Mouse (Mus musculus) heart, postnatal 25 days (tissue): ENCODE results near the gene Zbtb21. TPM values are rescaled to one million over a fixed set of nuclear protein-coding genes. Genes with fewer than 3 reads are reported as not detected.
"Not testable (repeated sequence)": the region's sequence is repeated elsewhere in the genome, so short reads cannot be mapped to it uniquely, and the experiment has no call there.

Experiments
- DNase-seq: peaks from one replicate; pipeline ENCODE4 v3.0.0; 2022; ENCODE audit warnings: low spot score
- intact Hi-C: fragments of 180-260 bp; cut with DNase I; formaldehyde crosslinking; loops from one replicate; pipeline ENCODE4 v1.15.1; 2025
- total RNA-seq, 2 experiments: library from RNA; stranded (reverse); gene quantifications; 2 replicates each; pipeline ENCODE4 v1.2.3; 2021

Gene Zbtb21
- total RNA-seq, result 10 to 100 TPM in 1 of 2 experiments, 1 to 10 TPM in 1; 7.0 to 10.9 TPM

DNA sequence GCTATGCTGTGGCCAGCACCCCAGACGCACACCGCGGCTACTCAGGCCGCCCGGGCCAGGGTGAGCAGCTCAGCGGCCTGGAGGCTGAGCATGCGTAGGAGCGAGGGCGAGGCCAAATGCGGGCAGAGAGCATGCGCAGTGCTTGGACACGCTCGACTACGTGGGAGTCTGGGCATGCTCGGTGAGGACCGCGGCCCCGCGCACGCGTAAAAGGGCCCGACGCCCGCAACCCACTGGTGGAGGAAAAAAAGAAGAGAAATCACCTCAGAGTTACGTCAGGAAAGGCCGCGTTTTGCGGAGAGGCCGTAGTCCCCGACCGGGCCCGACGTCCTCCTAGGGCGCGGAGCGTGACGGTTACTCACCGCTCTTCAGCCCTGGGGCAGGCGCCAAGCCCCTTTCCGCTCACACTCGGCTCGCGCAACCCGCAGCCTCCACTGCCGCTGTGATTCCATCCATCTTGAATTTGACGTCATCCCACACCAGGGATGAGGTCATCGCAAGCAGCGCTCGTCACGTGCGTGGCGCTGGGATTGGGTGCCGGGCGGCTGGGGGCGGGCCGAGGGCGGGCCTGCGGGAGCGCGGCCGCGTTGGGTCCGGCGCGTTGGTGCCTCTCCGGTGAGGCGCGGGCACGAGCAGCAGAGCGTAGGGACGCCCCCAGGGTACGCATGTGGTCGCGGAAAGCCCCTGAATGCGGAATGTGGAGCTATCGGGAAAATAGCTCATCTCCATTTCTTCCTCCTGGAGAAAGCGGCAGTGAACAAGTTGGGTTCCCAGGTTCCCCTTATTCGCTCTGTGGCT, at the start of gene Zbtb21, which contains the start of gene C2cd2:
Gene Zbtb21, minus strand, starts transcription at position 472 of the 798 bp plus-strand sequence.
Gene C2cd2, minus strand, starts transcription at position 448 of the 798 bp plus-strand sequence.
- intact Hi-C loops, result loop anchor here (5.0 kb wide), 1 partner anchor 35 kb away; the partner anchor contains the start of gene B230307C23Rik
- DNase-seq, result peak; percentile 94

DNA sequence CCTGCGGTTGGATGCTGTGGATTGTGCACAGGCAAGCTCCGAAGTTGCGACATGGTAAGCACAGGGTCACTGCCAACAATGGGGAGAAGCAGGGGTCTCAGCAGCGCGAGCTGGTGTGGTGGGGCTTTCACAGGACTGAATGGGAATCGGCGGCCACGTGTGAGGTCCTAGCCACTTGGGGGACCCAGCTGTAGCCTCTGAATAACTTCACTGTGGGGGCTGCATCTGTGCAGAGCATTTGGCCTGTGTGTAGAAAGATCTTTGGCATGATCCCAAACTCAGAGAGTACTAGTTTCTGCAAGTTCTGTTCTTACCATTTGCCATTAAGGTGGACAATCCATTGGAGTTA, 34.9 kb upstream of the Zbtb21 start:
- intact Hi-C loops, result loop anchor here (5.0 to 10.0 kb wide), 3 partner anchors 35 to 143 kb away; partner anchors contain the start of genes C2cd2, Prdm15 and Zbtb21

DNA sequence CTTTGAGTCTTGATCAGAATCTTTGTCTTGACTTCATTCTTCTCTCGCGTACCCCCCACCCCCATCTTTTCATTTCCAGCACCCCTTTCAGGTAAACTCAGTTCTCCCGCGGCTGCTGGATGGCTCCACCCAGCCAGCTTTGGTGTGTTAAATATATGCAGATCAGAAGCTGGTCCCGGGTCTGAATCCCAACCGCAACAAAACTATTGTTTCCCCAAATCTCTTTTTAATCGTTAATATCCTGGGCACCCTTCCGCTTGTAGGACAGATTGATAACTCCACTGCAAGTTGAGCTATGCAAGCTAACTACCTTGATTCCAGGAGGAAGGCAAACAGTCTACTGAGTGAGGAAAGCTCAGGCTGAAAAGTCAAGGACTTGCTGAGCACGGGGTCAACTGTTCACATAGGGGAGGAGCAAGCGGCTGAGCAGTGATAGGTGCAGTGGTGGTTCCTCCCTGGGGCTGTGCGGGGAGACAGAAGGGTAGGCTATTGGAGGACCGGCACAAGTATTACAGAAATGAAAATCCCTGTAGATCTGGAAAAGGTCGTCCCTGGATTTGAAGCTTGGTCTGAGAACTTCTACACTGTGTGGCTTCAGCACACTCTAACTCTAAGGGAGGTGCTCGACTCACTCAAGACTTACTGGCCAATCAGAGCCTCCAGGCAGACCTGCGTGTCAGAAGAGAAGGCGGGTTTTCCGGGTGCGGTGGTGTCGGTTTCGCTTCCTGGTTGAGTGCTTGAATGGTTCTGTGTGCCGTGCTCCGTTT, 34.4 kb upstream of the Zbtb21 start, which contains the start of gene B230307C23Rik:
Gene B230307C23Rik, plus strand, starts transcription at position 700 of the 767 bp plus-strand sequence.
- intact Hi-C loops, result loop anchor here (5.0 to 10.0 kb wide), 3 partner anchors 34 to 142 kb away; partner anchors contain the start of genes C2cd2, Prdm15 and Zbtb21
- peak; percentile 78 for DNase-seq

More for the DNA sequence above, 34.9 kb upstream of the Zbtb21 start:
- not testable (repeated sequence) for DNase-seq

DNA sequence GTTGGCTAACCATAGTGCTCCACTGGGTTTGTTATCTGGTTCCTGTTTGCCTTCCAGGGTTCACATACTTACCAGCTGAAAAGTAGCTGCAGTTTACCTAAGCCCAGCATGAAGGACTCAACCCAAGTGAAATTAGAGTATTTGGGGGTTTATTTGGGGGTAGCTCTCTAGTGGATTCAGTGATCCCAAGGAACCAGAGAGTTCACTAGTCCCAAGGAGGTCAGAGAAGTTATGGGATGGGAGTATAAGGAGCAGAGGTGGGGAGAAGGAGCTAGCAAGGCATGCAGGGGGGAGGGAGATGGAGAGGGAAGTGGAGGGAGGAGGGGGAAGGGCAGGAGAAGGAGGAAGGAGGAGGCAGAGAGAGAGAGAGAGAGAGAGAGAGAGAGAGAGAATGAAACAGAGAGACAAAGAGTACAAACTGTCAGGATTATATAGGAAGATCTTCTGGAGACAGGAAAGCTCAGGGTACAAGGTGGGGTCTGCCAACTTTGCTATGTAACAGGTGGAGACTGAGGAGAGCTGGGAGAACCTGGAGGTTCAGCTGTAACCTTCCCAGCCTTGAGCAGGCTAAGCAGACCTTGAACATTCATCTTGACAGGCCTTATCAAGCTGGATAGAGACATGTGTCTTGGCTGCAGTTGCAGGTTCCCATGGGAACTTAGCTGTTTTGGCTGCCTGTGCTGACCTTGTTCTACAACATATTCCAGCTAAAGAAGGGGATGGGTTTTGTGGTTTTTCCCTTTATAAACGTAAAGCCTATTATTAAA, 33.6 kb upstream of the Zbtb21 start:
- intact Hi-C loops, result loop anchor here (5.0 to 10.0 kb wide), 3 partner anchors 34 to 141 kb away; partner anchors contain the start of genes C2cd2, Prdm15 and Zbtb21

DNA sequence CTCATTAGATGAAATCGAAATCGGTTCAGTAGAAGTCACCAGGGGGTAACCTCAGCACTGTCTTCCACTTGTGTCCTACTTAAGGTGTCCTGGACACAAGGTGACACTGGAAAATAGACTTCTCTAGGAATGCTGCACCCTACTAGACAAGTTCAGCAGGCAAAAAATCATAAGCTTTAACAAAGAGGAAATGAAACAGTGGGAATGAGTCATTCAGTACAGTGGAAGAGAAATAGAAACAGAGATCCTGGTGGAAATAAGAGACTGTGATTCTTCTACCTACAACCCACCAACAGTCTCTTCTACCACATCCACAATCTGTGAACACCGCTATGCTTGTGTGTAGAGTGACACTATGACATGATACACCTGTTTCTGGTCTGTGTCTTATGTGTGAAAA, 30.1 kb upstream of the Zbtb21 start:
- DNase-seq, result not testable (repeated sequence)
- intact Hi-C loops, result loop anchor here (5.0 to 10.0 kb wide), 2 partner anchors 138 to 185 kb away; partner anchors contain the start of gene Prdm15

More for the DNA sequence above, 33.6 kb upstream of the Zbtb21 start:
- DNase-seq, result peak; percentile 24

DNA sequence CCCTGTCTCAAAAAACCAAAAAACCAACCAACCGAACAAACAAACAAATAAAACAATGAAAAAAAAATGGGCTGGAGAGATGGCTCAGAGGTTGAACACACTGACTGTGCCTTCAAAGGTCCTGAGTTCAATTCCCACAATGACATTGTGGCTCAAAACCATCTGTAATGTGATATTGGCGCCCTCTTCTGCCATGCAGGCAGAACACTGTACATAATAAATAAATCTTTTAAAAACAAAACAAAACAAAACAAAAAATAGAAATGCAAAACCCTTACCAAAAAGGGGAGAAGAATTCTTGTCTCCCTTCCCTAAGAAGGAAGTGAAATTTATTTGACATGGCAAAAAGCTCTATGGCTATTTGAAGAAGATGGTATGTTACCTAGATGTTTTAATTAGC, 29.1 kb upstream of the Zbtb21 start:
- DNase-seq, result no peak
- intact Hi-C loops, result loop anchor here (5.0 to 10.0 kb wide), 2 partner anchors 137 to 184 kb away; partner anchors contain the start of gene Prdm15

DNA sequence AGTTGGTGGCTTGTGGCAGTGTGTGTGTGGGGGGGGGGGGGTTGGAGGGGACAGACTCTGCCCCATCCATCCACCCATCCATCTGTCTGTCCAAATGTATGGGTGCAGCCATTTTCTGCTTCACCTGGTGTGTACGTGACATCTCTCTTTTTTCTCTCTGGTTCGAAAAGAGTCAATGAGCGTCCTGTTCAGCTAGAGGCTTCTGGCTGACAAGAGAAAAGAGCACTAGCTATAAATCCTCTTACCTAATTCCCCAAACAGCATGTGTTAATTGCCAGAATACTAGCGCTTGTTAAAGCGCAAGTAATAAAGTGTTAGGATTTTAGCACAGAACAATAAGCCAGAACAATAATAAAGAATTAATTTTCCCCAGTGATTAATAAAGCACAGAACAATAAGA, 22.2 kb upstream of the Zbtb21 start:
- DNase-seq, result no peak
- intact Hi-C loops, result no loop called here

DNA sequence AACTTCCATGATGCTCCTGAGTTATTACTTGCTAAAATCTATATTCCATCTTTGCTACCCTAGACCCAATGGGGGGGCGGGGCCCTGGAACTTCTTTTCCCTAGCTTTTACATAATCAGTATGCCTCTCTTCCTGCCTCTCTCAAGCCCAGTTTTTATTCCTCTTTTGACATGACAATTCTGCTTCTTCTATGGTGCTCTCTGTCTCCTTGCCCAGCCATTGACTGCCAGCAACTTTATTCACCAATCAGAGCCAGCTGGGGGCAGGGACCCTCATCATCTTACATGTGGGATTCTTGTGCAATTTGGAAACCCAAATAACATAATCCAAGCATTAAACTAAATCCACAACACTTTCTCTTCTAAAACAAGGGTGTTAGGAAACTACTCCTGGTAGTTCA, 18.9 kb upstream of the Zbtb21 start:
- DNase-seq, result no peak
- intact Hi-C loops, result no loop called here

DNA sequence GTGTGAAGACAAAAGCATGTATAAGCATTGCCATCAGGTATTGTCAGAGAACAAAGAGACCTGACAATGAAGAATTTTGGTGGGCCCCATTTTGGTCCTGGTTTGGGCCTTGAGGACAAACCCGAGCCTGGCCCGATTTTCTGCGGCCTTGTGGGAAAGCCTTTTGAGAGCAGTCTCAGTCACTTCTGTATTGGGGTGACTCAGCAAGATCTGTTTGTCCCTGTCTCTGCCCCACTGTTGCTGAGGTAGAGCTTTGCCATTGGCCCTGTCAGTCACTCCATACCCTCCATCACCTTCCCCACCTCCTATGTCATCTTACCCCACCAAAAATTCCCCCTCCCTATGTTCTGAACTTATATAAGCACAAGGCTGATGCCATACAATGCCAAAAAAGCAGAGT, 15.3 kb upstream of the Zbtb21 start:
- intact Hi-C loops, result no loop called here
- DNase-seq, result no peak

DNA sequence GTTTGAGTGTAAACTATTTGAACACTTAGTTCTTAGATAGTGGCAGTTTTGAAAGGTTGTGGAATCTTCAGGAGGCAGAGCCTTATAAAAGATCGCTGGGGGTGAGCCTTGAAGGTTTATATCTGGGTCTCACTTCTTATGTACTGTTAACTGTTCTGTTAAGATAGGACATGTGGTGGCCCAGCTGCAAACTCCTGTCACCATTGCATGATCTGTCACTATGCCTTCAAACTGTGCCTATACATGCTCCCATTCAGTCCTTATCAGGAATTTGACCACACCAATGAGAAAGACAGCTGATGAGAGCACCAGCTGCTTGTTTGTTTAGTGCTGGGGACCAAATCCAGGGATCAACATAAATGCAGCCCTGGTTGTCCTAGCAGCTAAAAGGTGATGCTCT, 14.9 kb upstream of the Zbtb21 start:
- no peak for DNase-seq
- intact Hi-C loops, result no loop called here

DNA sequence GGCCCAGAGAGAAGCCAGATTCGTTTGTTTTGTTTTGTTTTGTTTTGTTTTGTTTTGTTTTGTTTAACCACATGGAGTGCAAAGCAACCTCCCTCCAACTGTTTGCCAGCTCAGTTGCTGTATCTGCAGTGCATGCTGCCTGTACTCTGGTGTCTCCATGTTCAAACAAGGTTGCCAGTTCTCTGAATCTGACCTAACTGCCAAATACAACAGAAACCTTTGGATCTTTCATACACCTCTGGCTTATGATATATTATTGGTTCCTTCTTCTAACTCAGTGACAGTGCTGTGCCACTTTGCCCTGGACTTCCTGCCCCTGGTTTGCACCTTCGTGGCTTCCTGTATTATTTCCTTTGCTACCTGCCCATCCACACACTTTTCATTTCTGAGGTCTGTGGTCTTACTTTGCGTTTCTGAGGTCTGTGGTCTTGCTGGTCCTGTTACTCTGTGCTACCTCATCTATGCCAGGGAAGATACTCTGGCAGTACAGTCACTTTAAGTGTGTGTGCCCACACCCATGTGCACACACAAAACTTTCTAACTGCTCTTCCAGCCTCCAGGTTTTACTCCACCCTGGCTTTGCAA, 1.6 kb upstream of the Zbtb21 start:
- DNase-seq, result no peak
- intact Hi-C loops, result loop anchor here (5.0 kb wide), 1 partner anchor 33 kb away; the partner anchor contains the start of gene B230307C23Rik

DNA sequence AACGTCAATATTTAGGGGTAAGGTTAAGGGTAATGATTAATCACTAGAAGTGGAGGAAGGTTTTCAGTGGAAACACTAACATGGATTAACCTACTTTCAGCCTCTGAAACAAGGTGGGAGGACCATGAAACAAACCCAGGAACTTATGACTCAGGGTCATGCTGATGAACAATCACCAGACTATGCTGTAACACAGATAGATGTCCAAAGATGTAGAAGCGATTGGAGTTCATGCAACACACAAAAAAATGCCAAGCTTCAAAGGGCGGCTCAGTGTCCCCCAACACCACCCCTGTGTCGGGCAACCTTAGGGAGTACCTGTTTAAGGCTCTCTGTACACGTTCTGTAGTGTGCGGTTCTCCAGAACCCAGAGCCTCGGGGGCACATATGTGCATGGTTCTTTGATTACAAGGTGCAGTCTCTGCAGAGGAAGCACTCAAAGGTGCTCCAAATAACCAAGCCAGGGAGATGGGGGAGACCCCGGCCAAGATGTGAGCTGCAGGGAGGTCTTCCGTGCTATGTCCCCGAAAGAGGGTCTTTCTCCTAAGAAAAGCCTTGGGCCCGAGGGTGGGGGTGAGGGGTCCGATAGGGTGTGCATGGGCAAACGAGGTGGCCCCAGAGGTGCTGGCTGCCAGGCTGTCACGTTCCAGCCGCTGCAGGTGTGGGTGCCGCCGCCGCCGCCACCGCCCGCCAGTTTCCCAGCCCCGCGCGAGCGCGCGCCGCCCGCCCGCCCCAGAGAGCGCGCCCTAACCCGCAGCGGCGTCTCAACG, 856 bp downstream of the Zbtb21 start:
- no peak for DNase-seq
- intact Hi-C loops, result loop anchor here (2.0 to 5.0 kb wide), 3 partner anchors 36 to 111 kb away; partner anchors contain the start of genes B230307C23Rik and Prdm15

DNA sequence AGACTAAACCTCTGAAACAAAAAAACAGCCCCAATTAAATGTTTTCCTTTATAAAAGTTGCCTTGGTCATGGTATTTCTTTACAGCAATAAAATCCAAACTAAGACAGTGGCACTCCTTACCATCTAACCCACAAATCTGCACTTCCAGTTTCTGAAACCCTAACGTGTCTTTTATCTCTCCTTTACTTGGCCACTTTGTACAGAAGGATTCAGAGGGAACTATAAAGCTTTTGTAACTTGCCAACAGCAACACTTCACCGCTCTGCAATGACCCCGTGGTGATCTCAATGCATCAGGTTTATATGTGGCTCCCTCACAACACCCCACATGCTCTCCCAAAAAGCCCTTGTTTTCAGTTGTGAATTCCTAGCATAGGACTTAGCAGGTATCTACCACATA, 2.1 kb downstream of the Zbtb21 start:
- intact Hi-C loops, result loop anchor here (2.0 to 5.0 kb wide), 3 partner anchors 37 to 110 kb away; partner anchors contain the start of genes B230307C23Rik and Prdm15
- DNase-seq, result no peak

DNA sequence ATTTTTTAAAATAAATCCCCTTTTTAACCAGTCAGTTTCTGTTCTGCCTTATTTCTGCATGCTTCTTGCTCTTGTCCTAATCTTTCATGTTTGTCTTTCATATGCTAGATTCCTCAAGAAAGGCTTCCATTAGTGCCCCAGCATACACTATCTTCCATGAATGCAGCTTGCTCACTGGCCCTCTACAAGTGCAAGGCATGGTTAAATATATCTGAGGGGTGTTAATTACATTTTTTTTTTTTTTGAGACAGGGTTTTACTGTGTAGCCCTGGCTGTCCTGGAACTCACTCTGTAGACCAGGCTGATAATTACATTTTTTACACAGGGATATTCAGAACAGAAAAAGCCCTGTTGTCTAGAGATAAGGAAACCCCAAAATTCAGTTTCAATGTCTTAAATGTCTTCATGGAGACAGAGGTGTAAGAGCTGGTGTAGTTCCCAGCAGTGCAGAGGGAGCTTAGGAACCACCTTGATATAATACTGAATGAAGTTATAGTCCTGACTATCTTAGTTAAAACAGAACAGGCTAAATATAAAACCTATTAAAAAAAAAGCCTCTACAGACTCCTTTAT, 3.9 kb downstream of the Zbtb21 start:
- no peak for DNase-seq
- intact Hi-C loops, result no loop called here

DNA sequence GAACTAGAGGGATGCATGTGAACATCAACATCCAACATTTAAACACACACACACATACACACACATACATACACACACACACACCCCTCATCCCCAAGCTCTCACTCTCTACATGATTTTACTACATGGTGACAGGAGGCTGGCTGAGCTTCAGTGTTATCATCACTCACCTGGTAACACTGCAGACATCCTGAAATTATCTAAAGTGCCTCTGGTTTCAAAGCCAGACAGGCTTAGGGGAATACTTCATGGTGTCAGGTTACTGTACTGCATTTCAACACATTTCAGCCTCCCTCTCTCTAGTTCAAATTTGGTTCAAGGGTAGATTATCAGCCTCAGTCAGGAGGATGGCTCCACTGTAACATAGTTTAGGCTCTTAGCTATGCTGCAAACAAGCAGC, 4.8 kb downstream of the Zbtb21 start:
- intact Hi-C loops, result no loop called here
- DNase-seq, result no peak

DNA sequence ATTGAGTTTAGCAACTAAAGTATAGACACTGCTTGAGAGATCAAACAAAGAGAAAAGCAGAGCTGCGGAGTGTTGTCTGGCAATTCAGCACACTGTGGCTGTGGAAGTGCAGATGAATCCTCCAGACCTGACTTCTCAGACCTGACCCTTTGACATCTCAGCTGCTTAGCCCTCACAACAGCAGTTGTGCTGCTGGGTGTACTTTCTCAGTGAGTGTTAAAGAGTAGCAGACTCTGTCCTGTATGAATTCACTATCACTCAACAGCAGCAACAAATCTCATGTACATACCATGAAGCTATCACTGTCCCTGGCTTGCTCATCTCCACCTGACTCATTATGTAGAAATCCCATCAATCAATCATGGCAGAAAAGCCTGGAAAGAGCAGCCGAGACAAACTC, 6.4 kb downstream of the Zbtb21 start:
- intact Hi-C loops, result no loop called here
- no peak for DNase-seq

DNA sequence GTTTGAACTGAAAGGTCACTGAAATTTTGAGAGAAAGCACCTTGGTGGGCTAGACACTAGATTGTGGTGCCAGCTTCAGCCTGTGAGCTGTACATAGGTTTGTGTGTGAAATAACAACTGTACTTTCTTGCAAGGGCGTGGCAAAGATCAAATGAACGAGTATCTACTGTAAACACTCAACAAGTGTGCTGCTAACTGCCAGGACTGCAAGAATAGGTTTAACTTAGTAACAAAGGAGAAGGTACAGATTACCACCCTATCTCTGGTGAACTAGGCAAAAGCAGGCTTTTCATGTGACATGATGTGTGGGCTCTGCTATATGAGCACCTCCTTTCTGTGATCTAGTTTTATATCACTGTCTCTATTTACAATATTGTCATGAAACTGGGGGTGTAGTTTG, 9.1 kb downstream of the Zbtb21 start:
- intact Hi-C loops, result no loop called here
- no peak for DNase-seq

DNA sequence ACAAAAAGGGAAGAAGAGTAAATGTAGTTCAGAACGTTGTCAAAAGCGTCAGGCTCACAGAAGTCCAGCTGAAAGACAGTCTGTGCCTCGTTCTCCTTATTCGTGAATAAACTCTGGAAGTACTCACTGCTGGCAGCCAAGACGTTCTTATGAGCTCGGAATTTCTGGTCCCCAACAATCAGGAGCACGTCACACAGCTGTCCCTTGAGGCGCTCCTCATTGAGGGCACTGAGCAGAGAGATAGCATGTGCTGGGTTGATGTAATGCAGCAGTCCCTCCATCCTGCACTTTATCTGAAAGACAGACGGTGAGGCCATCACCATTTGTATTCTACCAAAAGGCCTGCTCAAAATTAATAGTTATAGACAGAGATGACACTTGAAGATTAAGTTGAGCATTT, 9.6 kb downstream of the Zbtb21 start:
- no peak for DNase-seq
- intact Hi-C loops, result no loop called here
